Mouse (Mus musculus): ENCODE results near the gene Rhbdf1.

- TF ChIP-seq CTCF (IDR thresholded peaks at IDR 0.05; ENCODE audit: low read depth, low read length) (no peak), POLR2A (IDR thresholded peaks at IDR 0.05; ENCODE audit: borderline replicate concordance, low read depth, low read length) (no peak)
Measured at GRCm38 (mm10) chr11:32256566-32256965, 34.5 kb upstream of the Rhbdf1 start.

All from bone marrow macrophage, adult 2 months (primary cell).